Mouse (Mus musculus) lung, postnatal 4 days (tissue): ENCODE data around the gene Smok3b.
A peak's percentile ranks its signal among the peaks of the same experiment; 100 is the strongest.
"Not testable (repeated sequence)": the region's sequence is repeated elsewhere in the genome, so short reads cannot be mapped to it uniquely, and the experiment has no call there.

Source experiments
- DNase-seq, 2 experiments: peaks; one replicate each; pipeline ENCODE4 v3.0.0; 2021

Gene Smok3b

DNA sequence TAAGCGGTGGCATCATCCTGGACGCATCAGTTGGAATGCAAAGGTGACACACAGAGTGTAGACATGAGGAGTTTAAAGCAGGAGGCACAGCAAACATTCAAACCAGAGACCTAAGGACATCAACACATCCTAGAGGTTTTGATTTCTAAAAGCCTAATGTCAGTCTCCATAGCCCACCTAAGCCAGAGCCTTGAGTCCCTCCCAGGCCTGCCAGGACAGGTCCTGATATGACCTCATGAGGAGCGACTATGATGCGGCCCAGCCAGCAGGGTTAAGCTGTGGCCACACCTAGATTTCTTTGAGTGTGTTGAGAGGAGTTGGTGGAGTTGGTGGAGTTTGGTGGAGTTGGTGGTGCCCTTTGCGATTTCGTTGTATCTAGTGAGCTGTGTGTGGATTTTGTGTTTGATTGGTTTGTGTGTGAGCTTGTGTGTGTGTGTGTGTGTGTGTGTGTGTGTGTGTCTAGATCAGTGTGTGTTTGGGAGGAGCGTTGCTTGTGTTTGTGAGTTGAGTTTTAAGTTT is at the start of gene Smok3b, which contains the start of gene Smok3a:
Gene Smok3b (plus strand): TSS at position 469 of the 519 bp plus-strand sequence.
Gene Smok3a (plus strand): TSS at position 301 of the 519 bp plus-strand sequence.
- not testable (repeated sequence) for DNase-seq

GRCm38 (mm10) chr5:137973161-137973560 is 48.1 kb upstream of the Smok3b start:
- DNase-seq = no peak

DNA sequence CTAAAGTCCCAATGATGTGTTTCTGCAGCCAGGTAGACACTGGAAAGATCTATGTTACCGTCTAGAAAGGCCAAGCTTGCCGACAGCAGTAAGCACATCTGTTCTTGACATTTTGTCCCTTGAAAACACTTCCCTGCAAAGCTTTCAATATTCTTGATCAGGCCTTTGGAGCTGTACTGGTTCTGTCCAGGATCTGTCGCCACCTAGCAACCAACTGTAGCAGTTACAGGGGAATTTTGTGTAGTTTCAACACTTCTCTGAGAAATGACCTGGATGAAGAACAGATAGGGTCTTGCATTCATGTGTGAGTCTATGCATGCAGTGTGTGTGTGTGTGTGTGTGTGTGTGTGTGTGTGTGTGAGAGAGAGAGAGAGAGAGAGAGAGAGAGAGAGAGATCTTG is 47.5 kb upstream of the Smok3b start:
- no peak for DNase-seq

DNA sequence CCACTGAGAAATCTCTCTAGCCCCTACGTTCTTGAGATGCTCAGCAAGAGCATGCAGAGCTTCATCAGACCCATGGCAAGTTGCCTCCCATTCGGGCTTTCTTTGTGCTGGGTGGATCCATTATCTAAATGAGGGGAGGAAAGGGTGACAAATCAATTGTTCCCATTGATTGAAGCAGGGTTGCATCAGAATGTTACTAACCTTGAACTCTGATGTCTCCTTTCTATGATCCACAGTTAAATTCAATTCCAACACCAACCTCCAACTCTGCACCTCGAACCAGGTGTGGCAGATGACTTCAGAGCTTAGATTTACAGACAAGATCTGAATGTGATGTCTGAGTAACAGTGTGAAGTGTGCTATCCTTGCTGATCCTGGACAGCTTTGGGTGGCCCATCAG is 46.5 kb upstream of the Smok3b start:
- DNase-seq = no peak

DNA sequence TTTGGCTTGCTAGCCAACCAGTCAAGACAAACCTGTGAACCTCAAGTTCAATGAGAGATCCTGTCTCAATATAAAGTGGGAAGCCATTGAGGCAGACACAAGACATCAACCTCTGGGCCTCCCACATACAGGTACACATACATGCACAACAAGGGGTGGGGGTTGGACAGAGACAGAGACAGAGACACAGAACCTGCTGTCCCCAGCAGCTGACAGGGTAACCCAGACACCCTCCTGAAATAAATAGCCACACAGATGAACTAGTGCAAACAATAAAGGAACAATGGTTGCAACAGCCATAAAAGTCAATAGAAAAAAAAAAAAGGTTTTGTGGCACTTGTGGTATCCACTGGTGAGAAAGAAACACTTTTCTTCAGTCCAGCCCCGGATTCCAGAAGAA is 45.8 kb upstream of the Smok3b start:
- no peak for DNase-seq

DNA sequence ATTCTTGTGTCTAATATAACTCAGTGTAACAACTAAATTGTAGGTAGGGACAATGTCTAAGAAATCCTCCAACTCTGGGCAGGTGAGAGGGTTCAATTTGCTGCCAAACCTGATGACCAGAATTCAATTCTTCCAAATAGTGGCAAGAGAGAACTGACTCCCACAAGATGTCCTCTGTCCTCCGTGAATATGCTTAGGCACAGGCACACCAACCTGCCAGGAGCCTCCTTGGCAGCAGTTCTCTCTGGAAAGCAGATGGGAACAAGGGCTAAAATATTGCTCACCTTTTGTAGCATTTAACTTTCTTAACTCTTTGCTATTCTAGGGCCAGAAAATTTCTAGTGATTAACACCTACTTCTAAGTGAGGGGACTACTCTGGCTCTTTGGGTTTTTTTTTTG is 43.9 kb upstream of the Smok3b start:
- no peak for DNase-seq

DNA sequence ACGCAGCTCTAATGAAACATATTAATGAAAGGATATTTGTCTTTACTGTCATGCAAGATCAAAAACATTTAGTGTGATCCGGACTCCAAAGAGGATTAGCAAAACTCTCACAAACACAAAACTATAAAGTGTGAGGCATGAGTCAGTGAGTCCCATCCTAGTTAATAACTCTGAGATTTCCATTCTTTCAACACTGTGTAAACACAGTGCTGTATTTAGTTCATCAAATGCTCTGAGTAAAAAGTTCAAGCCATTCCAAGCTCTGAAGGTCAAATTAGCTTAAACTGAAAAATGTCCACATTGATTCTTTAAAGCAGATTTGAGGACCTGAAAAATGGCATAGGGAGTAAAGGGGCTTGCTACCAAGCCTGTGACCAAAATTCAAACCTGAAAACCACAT is 42.1 kb upstream of the Smok3b start:
- DNase-seq = no peak

DNA sequence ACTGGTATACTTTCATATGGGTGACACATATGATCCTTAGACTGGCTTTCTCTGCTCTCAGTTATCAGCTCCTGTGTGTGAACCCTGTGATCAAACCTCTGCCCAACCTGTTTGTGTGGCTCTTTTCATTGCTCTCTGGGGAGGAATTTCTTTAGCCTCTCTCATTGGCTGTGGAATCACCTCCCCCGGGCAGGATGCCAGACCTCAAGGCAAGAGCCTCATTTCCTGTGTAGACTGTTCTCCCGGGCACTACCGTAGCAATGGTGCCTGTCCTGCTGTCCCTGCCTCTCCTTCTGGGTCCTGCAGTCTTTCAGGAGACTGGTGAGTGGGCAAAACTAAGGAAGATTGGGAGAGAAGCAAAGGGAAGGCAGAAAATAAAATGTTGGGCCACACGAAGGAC is 39.9 kb upstream of the Smok3b start, which contains the start of gene Azgp1:
Gene Azgp1 (plus strand): TSS at position 221 of the 400 bp plus-strand sequence.
- DNase-seq = peak in 1 of 2 experiments; percentile 24

GRCm38 (mm10) chr5:137986351-137986750 is 34.9 kb upstream of the Smok3b start:
- DNase-seq = no peak

GRCm38 (mm10) chr5:138009437-138009836 is 11.8 kb upstream of the Smok3b start:
- DNase-seq = no peak

GRCm38 (mm10) chr5:138012382-138012781 is 8.8 kb upstream of the Smok3b start:
- DNase-seq = no peak

DNA sequence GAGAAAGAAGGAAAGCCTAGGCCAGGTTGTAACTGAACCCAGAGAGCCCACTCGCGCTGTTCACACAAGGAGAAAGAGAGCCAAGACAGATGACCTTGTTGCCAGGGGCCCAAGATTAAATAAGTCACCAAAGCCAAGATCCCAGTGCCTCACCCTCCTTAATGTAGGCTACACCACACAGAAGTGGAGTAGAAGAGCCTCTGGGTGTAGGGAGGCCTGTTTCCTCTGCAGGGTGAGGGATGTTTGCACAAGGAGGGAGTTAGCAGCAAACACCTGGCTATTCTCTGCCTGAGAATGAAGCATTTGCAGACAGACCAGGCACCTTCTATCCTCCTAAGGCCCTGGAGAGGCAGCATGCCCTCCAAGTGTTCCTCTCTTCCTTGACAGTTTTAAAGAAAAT is 4.7 kb upstream of the Smok3b start:
- DNase-seq = no peak

- no peak for DNase-seq
These were observed 4.2 kb upstream of the Smok3b start for GRCm38 (mm10) chr5:138016997-138017396.

GRCm38 (mm10) chr5:138019577-138019976 is 1.7 kb upstream of the Smok3b start:
- not testable (repeated sequence) for DNase-seq

DNA sequence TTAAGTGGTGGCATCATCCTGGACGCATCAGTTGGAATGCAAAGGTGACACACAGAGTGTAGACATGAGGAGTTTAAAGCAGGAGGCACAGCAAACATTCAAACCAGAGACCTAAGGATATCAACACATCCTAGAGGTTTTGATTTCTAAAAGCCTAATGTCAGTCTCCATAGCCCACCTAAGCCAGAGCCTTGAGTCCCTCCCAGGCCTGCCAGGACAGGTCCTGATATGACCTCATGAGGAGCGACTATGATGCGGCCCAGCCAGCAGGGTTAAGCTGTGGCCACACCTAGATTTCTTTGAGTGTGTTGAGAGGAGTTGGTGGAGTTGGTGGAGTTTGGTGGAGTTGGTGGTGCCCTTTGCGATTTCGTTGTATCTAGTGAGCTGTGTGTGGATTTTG is 31.7 kb downstream of the Smok3b start, which contains the start of gene Smok3c:
Gene Smok3c (plus strand): TSS at position 301 of the 400 bp plus-strand sequence.
- not testable (repeated sequence) for DNase-seq

DNA sequence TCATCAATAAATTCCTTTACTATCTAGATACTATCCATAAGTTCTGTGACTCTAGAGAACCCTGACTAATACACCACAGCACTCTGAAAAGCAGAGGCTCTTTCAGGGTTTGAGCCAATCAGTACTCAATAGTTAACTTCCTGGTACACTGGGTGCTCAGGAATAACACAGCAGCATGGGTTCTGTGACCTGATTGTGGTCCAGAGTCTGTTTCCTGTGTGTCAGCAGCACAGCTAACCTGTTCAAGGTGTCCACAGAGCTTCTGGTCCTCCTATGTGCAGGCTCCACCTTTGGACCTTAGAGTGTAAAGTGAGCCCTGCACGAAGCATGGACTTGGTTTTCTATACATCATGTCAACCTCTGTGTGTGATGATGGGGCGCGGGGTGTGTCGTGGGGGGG is 52.6 kb downstream of the Smok3b start:
- no peak for DNase-seq

DNA sequence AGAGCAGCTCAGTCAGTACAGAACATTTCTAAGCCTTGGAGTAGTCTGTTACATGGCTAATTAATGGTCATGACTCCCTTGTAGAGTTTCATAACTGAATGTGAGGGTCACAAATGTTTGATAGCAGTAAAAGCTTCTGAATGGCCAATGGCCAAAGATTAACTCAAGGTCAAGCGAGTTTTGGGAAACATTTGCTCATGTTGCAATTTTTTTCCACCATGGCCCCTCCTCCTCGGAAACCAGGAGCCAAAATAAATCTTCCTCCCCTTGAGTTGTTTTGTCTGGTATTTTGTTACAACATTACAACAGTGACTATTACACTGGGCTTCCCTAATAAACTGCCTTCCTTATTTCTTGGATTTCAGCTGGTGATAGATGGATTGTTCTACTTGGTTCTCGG is 54.5 kb downstream of the Smok3b start:
- no peak for DNase-seq

DNA sequence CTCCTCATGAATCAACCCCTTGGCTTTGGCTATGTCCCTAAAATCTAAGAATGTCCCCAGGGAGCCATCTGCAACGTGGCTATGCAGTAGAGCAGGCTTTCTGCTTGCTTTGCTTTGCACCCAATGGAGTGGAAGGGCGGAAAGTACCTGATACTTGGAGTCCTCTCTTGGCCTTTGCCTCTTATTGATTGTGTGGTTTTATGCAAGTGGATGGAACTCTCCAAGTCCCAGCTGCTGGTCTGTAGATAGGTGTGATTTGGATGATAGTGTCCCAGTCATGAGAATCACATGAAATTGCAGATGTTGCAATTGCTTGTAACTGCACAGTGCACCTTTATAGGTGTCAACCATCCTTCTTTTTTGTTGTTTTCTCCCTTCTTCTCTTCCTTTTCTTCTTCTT is 54.9 kb downstream of the Smok3b start:
- DNase-seq = no peak

- DNase-seq = no peak
These were observed 59.2 kb downstream of the Smok3b start for GRCm38 (mm10) chr5:138080456-138080855.

DNA sequence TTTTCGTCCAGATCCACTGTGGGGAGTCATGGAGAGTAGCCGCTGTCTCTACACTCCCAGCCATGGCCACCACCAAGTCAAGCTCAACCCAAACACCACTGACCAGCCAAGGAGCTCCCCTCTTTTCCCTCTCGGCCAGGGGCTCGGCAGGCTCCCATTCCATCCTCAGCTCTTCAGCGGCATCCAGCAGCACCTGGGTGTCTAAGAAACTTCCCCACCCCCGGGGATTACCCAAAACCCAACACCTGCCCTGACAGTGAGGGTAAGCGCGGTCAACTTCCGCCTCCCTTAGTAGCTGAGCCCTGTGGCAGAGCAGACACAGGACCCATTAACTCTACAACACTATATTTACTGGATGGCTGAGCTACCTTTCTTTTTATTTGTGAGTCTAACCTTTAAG is 60.2 kb downstream of the Smok3b start:
- DNase-seq = no peak

GRCm38 (mm10) chr5:138083318-138083900 is 62.2 kb downstream of the Smok3b start:
- no peak for DNase-seq

DNA sequence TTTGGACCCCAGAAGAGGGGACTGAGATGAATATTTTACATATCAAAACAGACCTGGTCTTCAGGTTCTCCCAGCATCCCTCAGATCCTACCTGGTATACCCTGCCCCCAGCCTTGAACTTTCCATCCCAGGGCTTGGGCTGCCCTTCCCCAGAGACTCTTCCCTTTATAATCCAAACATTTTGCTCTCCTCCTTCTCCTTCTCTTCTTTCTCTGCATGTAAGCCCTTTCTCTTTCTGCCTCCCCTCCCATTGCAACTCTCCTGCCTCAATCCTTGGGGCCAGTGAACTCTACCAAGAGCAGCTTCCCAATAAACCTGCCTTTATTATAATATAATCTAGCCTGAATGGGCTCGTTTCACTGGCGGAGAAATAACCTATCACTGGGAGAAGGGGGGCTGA is 62.7 kb downstream of the Smok3b start:
- no peak for DNase-seq

DNA sequence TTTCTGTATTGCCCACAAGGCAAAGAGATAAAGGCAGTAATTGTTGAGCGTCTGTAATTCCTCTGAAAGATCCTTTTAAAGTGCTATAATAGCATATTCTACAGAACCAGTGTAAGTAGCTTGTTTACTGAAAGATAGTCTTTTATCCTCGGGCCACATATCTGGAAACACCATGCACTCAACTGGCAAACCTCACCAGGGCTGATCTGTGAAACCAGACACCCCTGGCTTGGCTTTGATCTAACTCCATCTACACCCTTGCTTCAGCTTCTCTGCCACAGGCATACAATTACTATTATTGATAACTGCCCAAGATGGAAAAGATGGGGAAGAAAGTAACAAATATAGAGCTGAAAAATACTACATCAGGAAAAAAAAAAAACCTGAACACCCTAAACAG is 63.3 kb downstream of the Smok3b start:
- no peak for DNase-seq

- DNase-seq = peak; percentile 83
These were observed 63.8 kb downstream of the Smok3b start, which contains the start of gene Zkscan1 for GRCm38 (mm10) chr5:138084996-138085395. Zkscan1 (plus strand) TSS chr5:138085084.

DNA sequence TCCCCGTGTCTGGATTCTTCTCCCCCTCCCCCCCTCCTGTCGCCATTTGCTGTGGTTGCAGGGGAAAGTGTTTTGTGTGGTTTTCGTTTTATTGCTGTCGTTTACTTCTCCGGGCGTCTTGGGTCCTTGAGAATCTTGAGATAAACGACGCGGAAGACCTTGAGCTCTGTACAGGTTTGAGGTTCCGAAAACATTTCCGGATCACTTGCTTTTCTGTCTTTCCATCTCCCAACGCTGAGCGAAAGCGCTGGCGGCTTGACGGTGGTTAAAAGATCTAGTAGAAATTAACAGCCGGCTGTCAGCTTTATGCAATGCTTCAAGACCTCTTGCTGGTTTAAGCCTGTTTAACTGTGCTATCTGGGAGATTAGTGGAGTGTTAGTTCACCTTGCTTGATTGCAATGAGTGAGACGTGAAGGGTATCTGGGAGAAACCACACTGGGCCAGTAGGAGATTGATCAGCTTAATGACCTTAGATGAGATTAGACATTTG is 64.2 kb downstream of the Smok3b start:
- DNase-seq = peak in 1 of 2 experiments; percentile 26
